Mouse (Mus musculus): ENCODE results near the gene Tctn1. TPM values are rescaled to one million over a fixed set of nuclear protein-coding genes. Genes with fewer than 3 reads are reported as not detected.

Tctn1 gene
- polyA plus RNA-seq, 1 experiment: 22.1 TPM

GRCm38 (mm10) chr5:122286191-122286590 is 21.9 kb upstream of the Tctn1 start:
- H3K27ac ChIP-seq (ENCODE audit: insufficient read depth, low read length): no peak overlapping the region
- TF ChIP-seq CTCF (IDR thresholded peaks at IDR 0.05; ENCODE audit: extremely low read depth, insufficient read depth, insufficient read length, insufficient replicate concordance) (no peak), POLR2A (IDR thresholded peaks at IDR 0.05; ENCODE audit: low read depth, low read length) (no peak)
- H3K4me3 ChIP-seq (ENCODE audit: extremely low read depth, insufficient read depth, insufficient read length): no peak overlapping the region
- H3K4me1 ChIP-seq (ENCODE audit: control insufficient read depth, insufficient read depth, insufficient read length): peaks cover 17% of the 10 kb centered on the region
- DNase-seq (ENCODE audit: low read depth in 1 of 2, low spot score in 2 of 2): no peak
- H3K27me3 ChIP-seq (ENCODE audit: control insufficient read depth, insufficient read depth, low read length): no peaks in the 10 kb centered on the region
- 72% methylated on average over 10 of the region's 10 CpGs for WGBS
- no peaks in the 10 kb centered on the region for H3K36me3 ChIP-seq (ENCODE audit: control insufficient read depth, insufficient read depth, low read length)

GRCm38 (mm10) chr5:122285767-122286150 is 21.5 kb upstream of the Tctn1 start:
- 14% methylated on average over 7 of the region's 7 CpGs for WGBS
- peak overlapping the region; percentile 49; the same call in 1 of the 2 replicates for H3K27ac ChIP-seq (ENCODE audit: insufficient read depth, low read length)
- peak overlapping the region; percentile 83 for H3K4me3 ChIP-seq (ENCODE audit: extremely low read depth, insufficient read depth, insufficient read length)
- DNase-seq (ENCODE audit: low read depth in 1 of 2, low spot score in 2 of 2): no peak
- H3K4me1 ChIP-seq (ENCODE audit: control insufficient read depth, insufficient read depth, insufficient read length): peaks cover 16% of the 10 kb centered on the region
- no peak for TF ChIP-seq POLR2A (IDR thresholded peaks at IDR 0.05; ENCODE audit: low read depth, low read length)
- TF ChIP-seq CTCF (IDR thresholded peaks at IDR 0.05; ENCODE audit: extremely low read depth, insufficient read depth, insufficient read length, insufficient replicate concordance): no peak
- no peaks in the 10 kb centered on the region for H3K36me3 ChIP-seq (ENCODE audit: control insufficient read depth, insufficient read depth, low read length)
- H3K27me3 ChIP-seq (ENCODE audit: control insufficient read depth, insufficient read depth, low read length): no peaks in the 10 kb centered on the region

DNA sequence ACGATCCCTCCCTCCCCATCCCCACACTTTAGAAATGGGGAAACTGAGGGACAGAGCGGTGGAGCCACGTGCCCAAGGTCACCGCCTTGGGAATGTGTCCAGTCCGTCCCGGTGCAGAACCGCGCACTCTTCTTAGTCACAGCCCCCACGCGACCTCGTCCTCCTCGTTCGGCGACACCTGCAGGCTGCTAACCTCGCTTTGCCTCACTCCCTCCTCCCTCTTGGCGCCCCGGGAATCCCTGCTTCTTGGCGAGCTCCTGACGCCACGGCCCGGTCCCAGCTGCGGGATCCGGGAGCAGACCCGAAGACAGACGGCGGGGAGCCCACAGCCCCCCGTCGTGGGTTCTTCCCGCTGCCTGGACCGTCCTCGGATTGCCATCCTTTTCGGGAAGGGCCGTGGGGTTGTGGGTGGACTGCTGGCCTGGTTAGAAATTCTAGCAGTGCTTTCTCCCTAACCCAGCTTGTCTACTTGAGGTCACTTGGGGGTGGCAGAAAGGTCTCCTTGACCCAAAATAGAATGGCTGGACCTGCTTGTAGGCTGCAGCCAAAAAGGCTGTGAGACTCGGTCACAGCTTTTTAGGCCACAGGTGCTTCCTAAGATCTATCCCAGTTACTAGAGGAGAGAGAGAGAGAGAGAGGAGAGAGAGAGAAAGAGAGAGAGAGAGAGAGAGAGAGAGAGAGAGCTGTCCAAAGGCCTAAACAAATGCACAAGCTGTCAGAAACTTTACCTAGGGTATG is 20.9 kb upstream of the Tctn1 start:
- no peaks in the 10 kb centered on the region for H3K27me3 ChIP-seq (ENCODE audit: control insufficient read depth, insufficient read depth, low read length)
- peak overlapping the region; percentile 83 for H3K4me3 ChIP-seq (ENCODE audit: extremely low read depth, insufficient read depth, insufficient read length)
- TF ChIP-seq CTCF (IDR thresholded peaks at IDR 0.05; ENCODE audit: extremely low read depth, insufficient read depth, insufficient read length, insufficient replicate concordance) (no peak), POLR2A (IDR thresholded peaks at IDR 0.05; ENCODE audit: low read depth, low read length) (no peak)
- H3K36me3 ChIP-seq (ENCODE audit: control insufficient read depth, insufficient read depth, low read length): no peaks in the 10 kb centered on the region
- peak in 1 of 2 experiments; percentile 41 for DNase-seq (ENCODE audit: low read depth in 1 of 2, low spot score in 2 of 2)
- H3K27ac ChIP-seq (ENCODE audit: insufficient read depth, low read length): peak overlapping the region; percentile 49
- WGBS: 1% methylated on average over 34 of the region's 34 CpGs
- H3K4me1 ChIP-seq (ENCODE audit: control insufficient read depth, insufficient read depth, insufficient read length): peaks cover 20% of the 10 kb centered on the region

DNA sequence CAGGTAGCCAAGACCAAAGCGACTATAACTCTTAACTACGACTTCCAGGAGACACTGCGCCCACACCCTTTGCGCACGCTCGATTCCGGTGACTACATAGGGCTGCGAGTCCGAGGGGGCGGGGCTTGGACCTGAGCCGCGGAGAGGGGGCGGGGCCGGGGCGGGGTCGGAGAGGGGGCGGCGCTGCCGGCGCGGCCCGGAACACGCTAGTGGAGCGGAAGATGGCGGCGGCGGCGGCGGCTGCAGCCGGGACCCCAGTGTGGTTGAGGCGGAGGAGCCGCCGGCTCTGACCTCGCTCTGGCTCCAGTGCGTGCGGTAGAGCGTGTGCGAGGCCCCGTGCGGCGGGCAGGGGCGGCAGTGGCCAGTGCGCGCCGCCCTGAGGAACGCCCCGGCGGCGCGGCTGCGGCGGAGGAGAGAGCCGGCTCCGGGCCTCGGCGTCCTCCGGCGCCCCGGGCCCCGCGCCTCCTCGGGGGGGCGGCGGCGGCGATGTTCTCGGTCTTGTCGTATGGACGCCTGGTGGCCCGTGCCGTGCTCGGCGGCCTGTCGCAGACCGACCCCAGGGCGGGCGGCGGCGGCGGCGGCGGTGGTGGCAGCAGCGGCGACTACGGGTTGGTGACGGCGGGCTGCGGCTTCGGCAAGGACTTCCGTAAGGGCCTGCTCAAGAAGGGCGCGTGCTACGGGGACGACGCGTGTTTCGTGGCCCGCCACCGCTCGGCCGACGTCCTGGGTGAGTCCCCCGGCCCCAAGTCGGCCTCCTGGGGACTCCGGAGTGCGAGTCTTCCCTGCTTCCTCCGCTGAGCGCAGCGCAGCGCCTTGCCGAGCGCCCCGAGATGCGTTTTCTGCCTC is 20.1 kb upstream of the Tctn1 start, which contains the start of gene Pptc7:
Gene Pptc7 (plus strand): TSS at position 183 of the 846 bp plus-strand sequence.
- Histone ChIP-seq H3K4me1 (ENCODE audit: control insufficient read depth, insufficient read depth, insufficient read length) (peaks cover 20% of the 10 kb centered on the region), H3K36me3 (ENCODE audit: control insufficient read depth, insufficient read depth, low read length) (no peaks in the 10 kb centered on the region), H3K27ac (ENCODE audit: insufficient read depth, low read length) (peak within 1 kb of the TSS; percentile 49), H3K4me3 (ENCODE audit: extremely low read depth, insufficient read depth, insufficient read length) (peak within 1 kb of the TSS; percentile 83), H3K27me3 (ENCODE audit: control insufficient read depth, insufficient read depth, low read length) (no peaks in the 10 kb centered on the region)
- under 1% methylated on average over 91 of the region's 114 CpGs for WGBS
- TF ChIP-seq POLR2A (IDR thresholded peaks at IDR 0.05; ENCODE audit: low read depth, low read length): peak; percentile 55
- TF ChIP-seq CTCF (IDR thresholded peaks at IDR 0.05; ENCODE audit: extremely low read depth, insufficient read depth, insufficient read length, insufficient replicate concordance): no peak
- DNase-seq (ENCODE audit: low read depth in 1 of 2, low spot score in 2 of 2): peak; percentile 85 to 93

DNA sequence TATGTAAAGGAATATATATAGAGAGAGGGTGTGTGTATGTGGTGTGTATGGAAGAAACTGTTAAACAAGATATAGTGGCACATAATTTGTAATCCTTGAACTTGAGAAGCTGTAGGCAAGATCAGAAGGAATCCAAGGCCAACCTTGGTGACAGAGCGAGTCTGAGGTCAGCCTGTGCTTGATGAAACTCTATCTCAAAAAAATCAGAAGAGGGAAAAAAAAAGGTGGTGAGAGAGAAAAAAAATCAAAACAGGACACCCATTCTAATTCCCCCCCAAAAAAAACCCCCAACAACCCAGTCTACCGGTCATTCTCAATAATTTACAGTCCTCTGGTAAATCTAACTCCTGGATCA is 19.5 kb upstream of the Tctn1 start:
- TF ChIP-seq POLR2A (IDR thresholded peaks at IDR 0.05; ENCODE audit: low read depth, low read length) (no peak), CTCF (IDR thresholded peaks at IDR 0.05; ENCODE audit: extremely low read depth, insufficient read depth, insufficient read length, insufficient replicate concordance) (no peak)
- no peak for DNase-seq (ENCODE audit: low read depth in 1 of 2, low spot score in 2 of 2)
- peaks cover 20% of the 10 kb centered on the region for H3K4me1 ChIP-seq (ENCODE audit: control insufficient read depth, insufficient read depth, insufficient read length)
- no peaks in the 10 kb centered on the region for H3K36me3 ChIP-seq (ENCODE audit: control insufficient read depth, insufficient read depth, low read length)
- WGBS: 12% methylated on average over 2 of the region's 2 CpGs
- H3K27ac ChIP-seq (ENCODE audit: insufficient read depth, low read length): no peak overlapping the region
- H3K4me3 ChIP-seq (ENCODE audit: extremely low read depth, insufficient read depth, insufficient read length): no peak overlapping the region
- H3K27me3 ChIP-seq (ENCODE audit: control insufficient read depth, insufficient read depth, low read length): no peaks in the 10 kb centered on the region

- Histone ChIP-seq H3K36me3 (ENCODE audit: control insufficient read depth, insufficient read depth, low read length) (no peaks in the 10 kb centered on the region), H3K4me3 (ENCODE audit: extremely low read depth, insufficient read depth, insufficient read length) (no peak overlapping the region), H3K4me1 (ENCODE audit: control insufficient read depth, insufficient read depth, insufficient read length) (peaks cover 8% of the 10 kb centered on the region), H3K27me3 (ENCODE audit: control insufficient read depth, insufficient read depth, low read length) (no peaks in the 10 kb centered on the region), H3K27ac (ENCODE audit: insufficient read depth, low read length) (no peak overlapping the region)
- peak in 1 of 2 experiments; percentile 31 for DNase-seq (ENCODE audit: low read depth in 1 of 2, low spot score in 2 of 2)
- no peak for TF ChIP-seq CTCF (IDR thresholded peaks at IDR 0.05; ENCODE audit: extremely low read depth, insufficient read depth, insufficient read length, insufficient replicate concordance)
- no peak for TF ChIP-seq POLR2A (IDR thresholded peaks at IDR 0.05; ENCODE audit: low read depth, low read length)
- 49% methylated on average over 19 of the region's 19 CpGs for WGBS
Observed at GRCm38 (mm10) chr5:122280827-122281462, 16.7 kb upstream of the Tctn1 start.
